Mouse (Mus musculus): ENCODE measurements around the gene Dido1. TPM values are rescaled to one million over a fixed set of nuclear protein-coding genes. Genes with fewer than 3 reads are reported as not detected.

Gene Dido1
- polyA plus RNA-seq (2016; fragmentation: Nextera tagmentation; extraction: Ambion mirVana): 35.3 and 36.8 TPM in 2 replicates

GRCm38 (mm10) chr2:180709923-180710272 is at the start of gene Dido1, which contains the start of gene Gid8:
Gene Dido1 (minus strand): TSS chr2:180709999.
Gene Gid8 (plus strand): TSS chr2:180710117.
- Histone ChIP-seq H3K4me3 (peak within 1 kb of the TSS; percentile 94), H3K4me1 (peaks cover 16% of the 10 kb centered on the region), H3K27me3 (no peaks in the 10 kb centered on the region), H3K4me2 (replicated peaks) (peak within 1 kb of the TSS; percentile 85), H3K9ac (peak within 1 kb of the TSS; percentile 99), H3K27ac (peak within 1 kb of the TSS; percentile 85), H3K9me3 (no peaks in the 10 kb centered on the region), H3K36me3 (peaks cover 16% of the 10 kb centered on the region)
- under 1% methylated on average over 36 of the region's 43 CpGs for WGBS
- peak; percentile 93 for ATAC-seq (ENCODE audit: insufficient number of reproducible peaks, insufficient read depth, low FRiP score, low TSS enrichment)

- Histone ChIP-seq H3K27ac (no peak overlapping the region), H3K4me1 (no peaks in the 10 kb centered on the region), H3K9me3 (no peaks in the 10 kb centered on the region), H3K27me3 (no peaks in the 10 kb centered on the region), H3K4me2 (replicated peaks) (no peak overlapping the region), H3K4me3 (no peak overlapping the region), H3K9ac (no peak overlapping the region), H3K36me3 (no peaks in the 10 kb centered on the region)
- WGBS: 46% methylated on average over 15 of the region's 15 CpGs
- no peak for ATAC-seq (ENCODE audit: insufficient number of reproducible peaks, insufficient read depth, low FRiP score, low TSS enrichment)
Observed at GRCm38 (mm10) chr2:180758513-180759263, 48.9 kb upstream of the Dido1 start.

- no peak overlapping the region for H3K4me2 ChIP-seq (replicated peaks)
- ATAC-seq (ENCODE audit: insufficient number of reproducible peaks, insufficient read depth, low FRiP score, low TSS enrichment): no peak
Observed at GRCm38 (mm10) chr2:180756786-180757185, 47.0 kb upstream of the Dido1 start.

GRCm38 (mm10) chr2:180755896-180756295 is 46.1 kb upstream of the Dido1 start:
- Histone ChIP-seq H3K4me1 (no peaks in the 10 kb centered on the region), H3K9ac (no peak overlapping the region), H3K4me2 (replicated peaks) (no peak overlapping the region), H3K9me3 (no peaks in the 10 kb centered on the region), H3K27ac (no peak overlapping the region), H3K27me3 (no peaks in the 10 kb centered on the region), H3K36me3 (no peaks in the 10 kb centered on the region), H3K4me3 (no peak overlapping the region)
- ATAC-seq (ENCODE audit: insufficient number of reproducible peaks, insufficient read depth, low FRiP score, low TSS enrichment): no peak
- whole genome bisulfite sequencing: 2% methylated on average over 8 of the region's 8 CpGs

More at GRCm38 (mm10) chr2:180756786-180757185, 47.0 kb upstream of the Dido1 start:
- Histone ChIP-seq H3K36me3 (no peaks in the 10 kb centered on the region), H3K9ac (no peak overlapping the region), H3K27me3 (no peaks in the 10 kb centered on the region), H3K9me3 (no peaks in the 10 kb centered on the region), H3K27ac (no peak overlapping the region), H3K4me3 (no peak overlapping the region), H3K4me1 (no peaks in the 10 kb centered on the region)
- 27% methylated on average over 2 of the region's 2 CpGs for WGBS

GRCm38 (mm10) chr2:180754976-180755688 is 45.3 kb upstream of the Dido1 start:
- Histone ChIP-seq H3K9me3 (no peaks in the 10 kb centered on the region), H3K4me2 (replicated peaks) (no peak overlapping the region), H3K9ac (no peak overlapping the region), H3K4me3 (no peak overlapping the region), H3K4me1 (no peaks in the 10 kb centered on the region), H3K36me3 (no peaks in the 10 kb centered on the region), H3K27ac (no peak overlapping the region), H3K27me3 (no peaks in the 10 kb centered on the region)
- ATAC-seq (ENCODE audit: insufficient number of reproducible peaks, insufficient read depth, low FRiP score, low TSS enrichment): no peak
- WGBS: 74% methylated on average over 5 of the region's 5 CpGs

GRCm38 (mm10) chr2:180748904-180749303 is 39.1 kb upstream of the Dido1 start:
- WGBS: 31% methylated on average over 5 of the region's 5 CpGs
- H3K4me2 ChIP-seq (replicated peaks): no peak overlapping the region

GRCm38 (mm10) chr2:180746569-180747192 is 36.9 kb upstream of the Dido1 start:
- no peak overlapping the region for H3K4me3 ChIP-seq
- WGBS: 23% methylated on average over 5 of the region's 5 CpGs
- no peaks in the 10 kb centered on the region for H3K4me1 ChIP-seq
- no peak overlapping the region for H3K4me2 ChIP-seq (replicated peaks)
- no peak overlapping the region for H3K27ac ChIP-seq
- H3K36me3 ChIP-seq: no peaks in the 10 kb centered on the region
- ATAC-seq (ENCODE audit: insufficient number of reproducible peaks, insufficient read depth, low FRiP score, low TSS enrichment): no peak
- no peak overlapping the region for H3K9ac ChIP-seq
- no peaks in the 10 kb centered on the region for H3K9me3 ChIP-seq
- H3K27me3 ChIP-seq: no peaks in the 10 kb centered on the region

More at GRCm38 (mm10) chr2:180748904-180749303, 39.1 kb upstream of the Dido1 start:
- Histone ChIP-seq H3K27me3 (no peaks in the 10 kb centered on the region), H3K36me3 (no peaks in the 10 kb centered on the region), H3K9me3 (no peaks in the 10 kb centered on the region), H3K4me1 (no peaks in the 10 kb centered on the region), H3K27ac (no peak overlapping the region), H3K9ac (no peak overlapping the region), H3K4me3 (no peak overlapping the region)
- ATAC-seq (ENCODE audit: insufficient number of reproducible peaks, insufficient read depth, low FRiP score, low TSS enrichment): no peak

- H3K36me3 ChIP-seq: no peaks in the 10 kb centered on the region
- WGBS: 35% methylated on average over 17 of the region's 17 CpGs
- no peak overlapping the region for H3K4me3 ChIP-seq
- H3K9ac ChIP-seq: no peak overlapping the region
- H3K27ac ChIP-seq: no peak overlapping the region
- H3K9me3 ChIP-seq: no peaks in the 10 kb centered on the region
- peak; percentile 60; the same call in 1 of the 2 replicates for ATAC-seq (ENCODE audit: insufficient number of reproducible peaks, insufficient read depth, low FRiP score, low TSS enrichment)
- no peak overlapping the region for H3K4me2 ChIP-seq (replicated peaks)
- no peaks in the 10 kb centered on the region for H3K4me1 ChIP-seq
- no peaks in the 10 kb centered on the region for H3K27me3 ChIP-seq
Observed at GRCm38 (mm10) chr2:180745248-180745927, 35.6 kb upstream of the Dido1 start.

GRCm38 (mm10) chr2:180743321-180743720 is 33.5 kb upstream of the Dido1 start:
- 86% methylated on average over 2 of the region's 2 CpGs for WGBS
- no peaks in the 10 kb centered on the region for H3K36me3 ChIP-seq
- no peak overlapping the region for H3K4me2 ChIP-seq (replicated peaks)
- no peaks in the 10 kb centered on the region for H3K27me3 ChIP-seq
- no peak for ATAC-seq (ENCODE audit: insufficient number of reproducible peaks, insufficient read depth, low FRiP score, low TSS enrichment)
- H3K4me3 ChIP-seq: no peak overlapping the region
- no peaks in the 10 kb centered on the region for H3K4me1 ChIP-seq
- H3K27ac ChIP-seq: no peak overlapping the region
- no peaks in the 10 kb centered on the region for H3K9me3 ChIP-seq
- no peak overlapping the region for H3K9ac ChIP-seq

- H3K27ac ChIP-seq: no peak overlapping the region
- no peaks in the 10 kb centered on the region for H3K27me3 ChIP-seq
- H3K4me2 ChIP-seq (replicated peaks): no peak overlapping the region
- no peak overlapping the region for H3K4me3 ChIP-seq
- ATAC-seq (ENCODE audit: insufficient number of reproducible peaks, insufficient read depth, low FRiP score, low TSS enrichment): no peak
- WGBS: 85% methylated on average over 6 of the region's 6 CpGs
- no peak overlapping the region for H3K9ac ChIP-seq
- H3K36me3 ChIP-seq: no peaks in the 10 kb centered on the region
- no peaks in the 10 kb centered on the region for H3K4me1 ChIP-seq
- H3K9me3 ChIP-seq: no peaks in the 10 kb centered on the region
Observed at GRCm38 (mm10) chr2:180742820-180743219, 33.0 kb upstream of the Dido1 start.

GRCm38 (mm10) chr2:180741421-180741820 is 31.6 kb upstream of the Dido1 start:
- H3K4me3 ChIP-seq: no peak overlapping the region
- 72% methylated on average over 7 of the region's 7 CpGs for WGBS
- no peaks in the 10 kb centered on the region for H3K9me3 ChIP-seq
- H3K36me3 ChIP-seq: no peaks in the 10 kb centered on the region
- H3K4me1 ChIP-seq: no peaks in the 10 kb centered on the region
- no peak overlapping the region for H3K4me2 ChIP-seq (replicated peaks)
- ATAC-seq (ENCODE audit: insufficient number of reproducible peaks, insufficient read depth, low FRiP score, low TSS enrichment): no peak
- H3K9ac ChIP-seq: no peak overlapping the region
- no peaks in the 10 kb centered on the region for H3K27me3 ChIP-seq
- H3K27ac ChIP-seq: no peak overlapping the region
